Mouse (Mus musculus) brain, embryonic 14.5 days (tissue): ENCODE results near the gene Lmna.

Experiments used
- CTCF ChIP-seq: fragments of 200-500 bp; IDR thresholded peaks from 2 replicates; pipeline ENCODE4 v1.5.1; 2012; ENCODE audit warnings: inconsistent platforms, mild to moderate bottlenecking, moderate library complexity, borderline replicate concordance; ENCODE audit not compliant: insufficient read depth, insufficient read length; ENCODE audit errors: extremely low read depth
- POLR2A ChIP-seq: fragments of 200-500 bp; IDR thresholded peaks from 2 replicates; pipeline ENCODE4 v1.6.1; 2012; ENCODE audit warnings: mild to moderate bottlenecking, inconsistent platforms, borderline replicate concordance; ENCODE audit not compliant: poor library complexity, insufficient read depth, insufficient read length, severe bottlenecking; ENCODE audit errors: extremely low read depth

DNA sequence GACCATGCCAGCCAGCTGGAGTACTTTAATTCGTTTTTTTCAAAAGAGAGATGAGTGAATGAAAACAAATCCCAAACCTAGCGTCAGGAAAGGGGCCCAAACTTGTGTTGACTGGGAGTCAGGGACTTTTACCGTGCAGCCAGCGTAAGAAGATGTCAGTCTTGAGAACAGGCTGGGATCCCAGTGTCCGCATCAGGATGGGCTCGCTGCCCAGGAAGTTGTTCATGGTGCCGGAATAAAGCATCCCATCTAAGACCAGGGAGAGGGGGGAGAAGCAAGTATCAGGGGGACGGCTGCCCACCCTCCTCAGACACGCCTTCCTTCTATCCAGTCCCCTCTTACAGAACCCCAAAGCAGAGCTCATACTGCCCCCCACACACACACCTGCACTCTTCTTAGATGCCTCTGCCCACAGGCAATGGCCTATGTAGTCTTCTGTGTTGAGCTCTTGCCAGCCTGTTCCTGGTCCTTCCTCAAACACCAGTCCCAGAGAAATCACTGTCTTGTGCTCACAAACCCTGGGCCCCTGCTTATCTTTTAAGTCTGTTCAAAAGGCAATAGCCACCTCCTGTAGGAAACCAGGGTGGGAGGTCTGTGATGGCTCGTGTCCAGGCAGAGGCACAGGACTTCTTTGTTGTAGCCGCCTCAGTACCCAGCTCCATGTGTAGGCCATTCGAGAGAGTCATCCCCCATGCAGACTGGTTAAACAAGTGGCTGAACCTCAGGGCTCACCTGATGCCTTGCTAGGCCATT lies 59.2 kb downstream of the Lmna start:
- TF ChIP-seq CTCF = no peak
- no peak for TF ChIP-seq POLR2A
